Mouse (Mus musculus) MN1 (cell line): ENCODE measurements around the gene Ctxn1.

Source experiments
- DNase-seq: peaks from one replicate; pipeline ENCODE4 v3.0.0-alpha.2; 2016; ENCODE audit warnings: low spot score

Gene Ctxn1

GRCm38 (mm10) chr8:4250306-4250970 lies 8.6 kb downstream of the Ctxn1 start:
- DNase-seq, result peak; percentile 90

GRCm38 (mm10) chr8:4249213-4249612 lies 9.9 kb downstream of the Ctxn1 start:
- no peak for DNase-seq

- no peak for DNase-seq
These were observed 11.0 kb downstream of the Ctxn1 start, which contains the start of gene Tgfbr3l for GRCm38 (mm10) chr8:4247951-4248540. Gene Tgfbr3l, plus strand, starts transcription at chr8:4248214.

DNA sequence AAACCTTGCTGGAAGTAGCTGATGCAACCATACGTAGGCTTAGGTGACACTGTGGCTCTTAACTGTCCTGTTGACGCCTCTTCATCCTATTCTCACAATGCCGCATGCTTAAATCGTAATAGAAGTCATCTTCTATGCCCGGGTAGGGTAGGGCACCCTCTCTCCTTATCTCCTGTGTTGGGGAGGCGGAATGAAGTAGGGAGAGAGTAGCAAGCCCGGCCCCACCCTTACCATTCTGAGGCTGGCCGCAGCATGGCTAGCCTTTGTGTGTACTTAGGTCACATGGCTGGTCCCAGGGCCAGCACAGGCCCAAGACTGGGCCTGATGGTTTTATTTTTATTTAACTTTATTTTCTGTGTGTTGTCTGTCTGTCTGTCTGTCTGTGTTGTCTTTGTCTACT lies 11.8 kb downstream of the Ctxn1 start:
- no peak for DNase-seq

DNA sequence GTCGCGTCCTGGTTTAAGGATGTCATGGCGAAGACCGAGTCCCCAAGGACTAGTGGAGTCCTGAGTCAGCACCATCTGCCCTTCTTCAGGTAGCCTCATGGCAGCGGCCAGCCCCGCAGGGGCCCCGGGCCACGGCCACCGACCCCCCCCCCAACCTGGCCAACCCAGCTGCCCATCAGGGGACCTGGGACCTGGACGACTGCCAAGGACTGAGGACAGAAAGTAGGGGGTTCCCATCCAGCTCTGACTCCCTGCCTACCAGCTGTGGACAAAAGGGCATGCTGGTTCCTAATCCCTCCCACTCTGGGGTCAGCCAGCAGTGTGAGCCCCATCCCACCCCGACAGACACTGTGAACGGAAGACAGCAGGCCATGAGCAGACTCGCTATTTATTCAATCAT lies 13.3 kb downstream of the Ctxn1 start:
- DNase-seq, result no peak

DNA sequence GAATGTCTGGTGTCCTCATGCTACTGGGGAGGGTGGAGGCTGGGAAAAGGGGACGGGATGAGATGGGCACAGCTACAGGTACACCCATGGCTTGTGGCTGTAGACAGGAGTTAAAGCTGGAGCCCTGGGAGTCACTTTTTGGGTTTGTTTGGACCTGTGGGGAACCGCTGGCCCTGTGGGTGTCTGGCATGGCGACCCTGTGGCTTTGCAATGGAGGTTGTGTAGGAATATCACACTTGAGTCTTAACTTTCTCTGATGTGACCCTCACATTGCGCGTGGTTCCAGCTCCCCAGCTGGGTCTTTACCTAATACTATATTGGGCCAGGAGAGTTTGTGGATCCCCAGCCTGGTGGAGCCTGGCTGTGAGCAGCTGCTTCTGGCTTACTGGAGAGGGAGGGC lies 14.0 kb downstream of the Ctxn1 start:
- no peak for DNase-seq

DNA sequence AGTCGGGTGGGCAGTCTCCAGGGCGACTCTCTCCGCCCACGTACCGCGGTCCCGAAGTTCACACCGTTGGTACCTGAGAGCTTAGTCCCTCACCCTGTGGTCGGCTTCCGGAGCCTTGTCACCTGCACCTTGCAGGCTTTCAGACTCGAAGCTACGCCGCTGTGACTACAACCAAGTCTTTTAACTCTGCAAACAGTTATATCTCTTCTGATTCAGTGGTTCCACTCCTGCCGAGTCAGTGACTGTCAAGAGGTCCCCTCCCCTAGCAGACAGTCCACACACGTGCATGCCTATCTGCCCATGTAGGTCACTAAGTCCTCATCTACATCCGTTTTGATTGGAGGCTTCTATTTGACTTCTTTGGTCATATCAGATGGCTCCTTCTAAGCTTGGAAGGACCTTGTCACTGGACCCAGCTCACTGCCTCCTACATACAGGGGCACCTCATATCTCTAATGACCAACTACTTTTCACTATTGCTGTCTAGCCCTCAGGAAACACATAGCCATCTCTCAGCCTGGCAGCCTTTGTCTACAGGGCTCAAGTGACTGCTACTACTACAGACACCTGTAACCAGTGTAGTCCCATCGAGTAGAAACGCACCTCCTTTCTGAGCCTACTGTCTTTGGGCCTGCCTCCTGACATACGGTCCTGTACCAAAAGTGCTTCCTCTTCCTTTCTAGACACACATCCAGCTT lies 19.7 kb downstream of the Ctxn1 start:
- DNase-seq, result no peak

DNA sequence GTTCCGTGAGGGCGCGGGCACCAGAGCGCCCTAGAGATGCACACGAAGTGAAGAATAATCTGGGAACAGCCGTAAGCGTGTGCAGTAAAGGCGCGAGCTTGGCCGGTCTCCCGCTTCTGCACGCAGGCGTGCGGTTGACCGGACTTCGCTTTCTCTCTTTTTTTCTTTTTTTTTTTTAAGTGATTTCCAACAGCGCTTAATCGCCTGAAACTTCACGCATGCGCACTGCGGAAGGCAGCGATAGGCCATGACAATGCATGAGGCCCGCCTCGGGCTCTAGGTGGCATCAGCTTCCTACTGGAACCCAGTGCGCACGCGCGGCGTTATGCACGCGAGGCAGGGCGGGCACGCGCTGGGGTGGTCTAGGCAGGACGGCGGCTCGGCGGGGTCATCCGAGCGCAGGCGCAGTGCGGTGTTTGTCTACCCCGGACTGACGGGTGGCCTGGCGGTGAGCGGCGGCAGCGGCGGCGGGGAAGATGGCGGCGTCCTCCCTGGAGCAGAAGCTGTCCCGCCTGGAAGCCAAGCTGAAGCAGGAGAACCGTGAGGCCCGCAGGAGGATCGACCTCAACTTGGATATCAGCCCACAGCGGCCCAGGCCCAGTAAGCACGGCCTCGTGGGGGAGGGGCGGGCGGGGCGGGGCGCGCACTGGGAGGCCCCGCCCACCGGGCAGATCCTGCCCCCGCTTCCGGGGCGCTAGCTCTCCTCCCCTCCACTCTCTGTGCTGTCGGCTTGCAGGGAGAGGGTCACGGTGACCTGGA lies 20.5 kb downstream of the Ctxn1 start, which contains the start of the genes Map2k7 and Gm49320:
Map2k7 (plus strand) TSS at position 307 of the 759 bp plus-strand sequence.
Gm49320 (plus strand) TSS at position 432 of the 759 bp plus-strand sequence.
- peak; percentile 100 for DNase-seq

DNA sequence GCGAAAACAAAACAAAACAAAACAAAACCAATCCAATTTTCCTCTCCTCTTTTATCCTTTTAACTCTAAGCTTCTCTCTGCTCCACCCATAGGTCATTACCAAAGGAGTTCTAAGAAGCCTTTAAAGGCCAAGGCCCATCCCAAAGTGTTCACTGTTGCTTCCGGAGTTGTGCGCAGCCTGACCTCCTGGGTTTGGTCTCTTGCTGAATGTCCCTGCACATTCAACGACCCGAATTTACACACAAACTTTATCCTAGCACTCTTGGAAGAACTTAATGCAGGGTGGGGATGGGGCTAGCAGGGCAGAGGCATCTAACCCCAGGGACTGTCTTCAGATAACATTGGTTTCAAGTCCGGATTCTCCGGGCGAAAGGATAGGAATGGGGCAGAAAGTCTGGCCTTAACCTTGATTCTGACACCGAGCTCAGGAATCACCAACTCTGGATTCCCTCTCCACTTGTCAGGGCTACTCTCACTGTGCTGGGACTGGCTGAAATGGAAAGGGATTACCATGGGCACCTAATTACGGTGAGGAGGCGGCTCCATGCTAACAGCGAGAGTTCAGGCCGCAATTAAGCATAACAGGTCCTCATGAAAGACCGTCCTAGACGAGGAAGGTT lies 21.1 kb downstream of the Ctxn1 start:
- DNase-seq, result peak; percentile 67

GRCm38 (mm10) chr8:4230612-4231351 lies 28.3 kb downstream of the Ctxn1 start:
- no peak for DNase-seq

DNA sequence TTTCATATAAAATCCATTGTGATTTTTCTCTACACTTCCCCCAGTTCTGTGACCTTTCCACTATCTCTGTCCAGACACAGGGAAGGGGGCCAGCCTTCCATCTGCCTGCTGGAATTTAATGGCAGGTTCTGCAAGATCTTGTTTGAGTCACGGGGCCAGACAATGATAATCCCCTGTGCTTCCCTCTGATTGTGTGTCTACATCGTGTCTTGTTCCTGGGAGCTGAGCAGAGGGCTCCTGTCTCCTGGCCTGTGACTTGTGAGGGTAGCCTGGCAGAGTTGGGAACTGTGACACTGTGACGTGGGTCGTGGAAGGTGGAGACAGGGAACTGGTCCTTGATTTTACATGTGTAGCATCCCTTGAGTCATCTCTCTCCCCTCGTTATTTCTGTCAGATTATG lies 29.3 kb downstream of the Ctxn1 start:
- no peak for DNase-seq

DNA sequence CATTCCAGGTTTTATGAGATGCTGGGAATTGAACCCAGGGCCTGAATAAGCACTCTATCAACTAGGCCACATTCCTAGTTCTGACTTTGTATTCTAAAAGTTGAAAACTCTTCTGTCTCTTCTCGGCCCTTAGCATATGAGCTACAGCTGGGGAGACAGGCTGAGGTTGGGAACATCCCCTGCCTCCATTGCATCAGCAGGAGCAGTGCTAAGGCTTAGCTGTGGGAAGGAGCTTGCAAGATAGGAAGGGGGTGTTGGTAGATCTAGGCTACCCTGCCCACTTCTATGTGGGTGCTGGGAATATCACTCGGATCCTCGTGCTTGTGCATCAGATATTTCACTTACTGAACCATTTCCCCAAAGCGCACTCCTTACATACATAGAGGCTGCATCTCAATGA lies 31.2 kb downstream of the Ctxn1 start:
- no peak for DNase-seq

DNA sequence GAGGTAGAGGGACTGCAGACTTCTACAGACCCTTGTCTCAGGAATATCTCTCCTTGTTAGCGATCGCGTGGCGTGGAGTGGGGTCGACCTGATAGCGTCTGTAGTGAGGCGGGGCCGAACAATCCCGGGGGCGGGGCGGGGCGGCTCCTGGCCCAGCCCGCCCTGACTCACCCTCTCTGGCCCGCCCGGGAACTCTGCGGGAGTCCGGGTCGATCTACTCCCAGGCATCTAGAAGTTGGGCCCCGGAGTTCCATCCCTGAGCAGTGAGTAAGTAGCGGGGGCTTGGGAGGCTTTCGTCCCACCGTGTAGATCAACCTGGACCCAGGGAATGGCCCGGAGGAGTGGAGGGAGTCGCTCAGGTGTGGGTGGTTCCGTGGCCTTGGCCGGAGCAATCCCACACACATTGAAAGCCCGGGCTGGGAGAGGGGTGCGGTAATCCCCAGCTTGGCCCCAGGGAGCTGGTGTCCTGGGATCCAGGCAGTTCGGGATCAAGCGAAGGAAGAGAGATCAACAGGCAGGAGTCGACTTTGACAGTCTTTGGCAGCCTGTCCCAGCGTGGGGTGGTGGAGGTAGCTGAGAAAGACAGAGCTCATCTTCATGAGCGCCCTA lies 32.2 kb downstream of the Ctxn1 start, which contains the start of gene Lrrc8e:
Lrrc8e (plus strand) TSS at position 89 of the 609 bp plus-strand sequence.
- DNase-seq, result no peak

GRCm38 (mm10) chr8:4226323-4226722 lies 32.8 kb downstream of the Ctxn1 start:
- DNase-seq, result no peak

DNA sequence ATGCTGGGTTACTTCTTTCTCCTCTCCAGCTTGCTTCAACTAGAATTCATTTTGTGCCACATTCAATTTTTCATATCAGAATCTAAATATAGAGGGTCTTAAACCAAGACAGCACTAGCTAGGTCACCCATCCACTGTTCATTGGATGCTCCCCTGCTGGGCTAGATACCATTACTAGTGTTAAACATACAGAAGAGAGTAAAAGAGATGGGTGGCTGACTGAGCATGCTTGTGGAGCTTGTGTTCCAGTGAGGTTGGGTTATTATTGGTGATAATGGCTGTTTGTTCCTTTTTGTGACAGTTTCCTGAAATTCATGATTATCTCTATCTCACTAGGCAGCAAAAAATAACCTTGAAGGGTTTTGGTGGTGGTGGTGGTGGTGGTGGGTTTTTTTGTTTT lies 37.0 kb downstream of the Ctxn1 start:
- DNase-seq, result no peak

DNA sequence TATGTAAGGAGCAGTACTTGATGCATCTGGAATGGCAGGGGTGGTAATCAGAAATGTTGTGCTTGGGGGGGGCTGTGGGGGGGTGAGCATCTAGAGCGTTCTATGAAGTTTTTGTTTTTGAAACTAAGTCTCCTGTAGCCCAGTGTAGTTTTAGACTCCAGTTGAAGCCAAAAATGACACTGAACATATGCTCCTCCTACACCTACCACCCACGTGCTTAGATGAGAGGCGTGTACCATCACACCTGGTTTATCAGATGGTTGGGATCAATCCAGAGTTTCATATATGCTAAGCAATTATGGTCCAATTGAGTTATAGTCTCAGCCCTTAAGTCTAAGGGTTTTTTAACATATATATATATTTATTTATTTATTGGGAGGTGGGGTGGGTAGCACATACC lies 39.5 kb downstream of the Ctxn1 start:
- no peak for DNase-seq

DNA sequence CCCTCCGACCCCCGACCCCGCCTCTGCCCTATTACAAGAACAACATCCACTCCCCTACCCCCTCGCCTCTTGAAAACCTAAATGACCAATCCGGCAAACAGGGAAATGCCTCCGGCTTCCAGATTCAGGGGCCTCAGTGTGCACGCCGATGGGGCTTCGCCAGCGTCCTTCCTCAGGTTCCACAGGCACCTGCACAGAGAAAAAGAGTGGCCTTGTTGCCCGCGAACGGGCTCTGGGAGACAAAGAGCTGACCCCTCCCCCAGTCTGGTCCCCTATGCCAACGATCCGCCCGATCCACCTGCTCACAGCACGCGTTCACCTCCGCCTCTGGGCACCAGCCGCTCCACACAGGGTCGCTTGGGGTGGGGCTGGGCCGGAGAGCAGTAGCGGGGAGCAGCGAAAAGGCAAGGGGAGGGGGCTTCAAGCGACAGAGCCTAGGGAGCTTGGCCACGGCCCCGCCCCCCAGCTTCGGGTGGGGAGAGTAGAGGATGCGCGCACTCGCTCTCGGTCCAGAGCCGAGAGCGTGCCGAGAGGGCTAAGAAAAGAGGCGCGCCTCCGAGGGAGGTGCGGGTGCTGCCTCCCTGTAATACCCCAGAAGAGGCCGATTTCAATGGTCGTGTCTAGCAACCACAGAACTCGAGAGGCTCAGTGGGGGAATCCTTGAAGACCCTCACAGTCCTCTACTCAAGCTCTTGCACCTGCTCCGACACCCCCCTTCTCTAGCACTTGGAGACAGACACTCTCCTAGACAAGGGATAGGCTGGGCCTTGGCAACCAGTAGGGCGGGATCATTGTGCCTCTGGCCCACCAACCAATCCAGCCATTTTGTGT lies 42.1 kb downstream of the Ctxn1 start, which contains the start of gene Prr36:
Prr36 (minus strand) TSS at position 669 of the 831 bp plus-strand sequence.
- DNase-seq, result peak; percentile 61

DNA sequence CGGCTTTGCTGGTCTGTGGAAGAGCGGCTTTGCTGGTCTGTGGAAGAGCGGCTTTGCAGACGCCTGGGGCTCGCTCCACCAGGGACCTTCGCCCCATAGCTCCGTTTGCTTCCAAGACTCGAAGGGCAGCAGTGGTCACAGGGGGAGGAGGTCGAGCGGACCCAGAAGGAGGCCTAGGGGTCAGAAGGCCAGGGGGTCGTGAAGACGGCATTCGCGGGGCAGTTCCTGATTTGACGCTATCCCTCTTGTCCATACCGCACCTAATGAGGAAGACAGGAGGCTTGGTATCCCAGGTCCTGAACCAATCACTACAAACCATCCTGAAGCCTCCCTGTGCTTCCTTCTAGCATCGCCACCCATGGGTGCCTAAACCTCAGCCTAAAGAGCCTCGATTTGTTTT lies 42.8 kb downstream of the Ctxn1 start:
- no peak for DNase-seq
